Comparison of ENCODE assay signal across 8 mouse cellular contexts in the genomic region with DNA sequence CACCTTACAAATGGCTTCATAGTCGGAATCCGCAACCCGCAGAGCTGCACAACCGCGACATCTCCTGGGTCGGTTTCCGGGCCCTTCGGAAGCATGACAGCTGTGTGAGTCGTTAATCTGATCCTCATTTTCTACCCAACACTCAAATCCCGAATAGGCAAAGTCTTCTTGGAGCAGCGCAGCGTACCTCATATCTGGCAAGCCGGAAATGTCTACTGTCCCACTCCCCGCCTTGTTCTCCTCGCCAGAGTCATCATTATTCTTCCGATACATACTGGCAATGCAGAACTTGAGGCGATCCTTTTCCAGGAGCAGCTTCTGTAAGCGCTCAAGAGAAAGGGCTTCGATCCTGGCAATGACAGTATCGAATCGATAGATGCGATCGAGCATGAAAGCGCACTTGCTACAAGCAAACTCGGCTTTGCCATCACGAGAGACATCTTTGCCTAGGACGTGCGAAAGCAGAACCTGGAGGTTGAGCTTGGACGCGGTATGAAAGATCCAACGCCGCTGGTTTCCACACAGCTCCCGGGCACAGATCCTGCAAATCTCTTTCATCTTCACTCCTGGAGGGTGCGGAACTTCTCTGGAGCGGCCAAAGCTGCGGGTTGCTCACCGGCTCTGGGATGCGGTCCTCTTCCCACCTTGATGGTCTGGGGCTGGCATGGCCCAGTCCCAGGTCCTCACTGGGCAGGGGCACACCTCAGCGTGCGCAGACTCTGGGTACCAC.
DNase-seq lines count a peak whose midpoint lies in the region; ATAC-seq lines count a peak whose summit lies in the region.

No protein-coding gene starts in this region.

- H3K27ac ChIP-seq in liver, embryonic 11.5 days (ENCODE audit: low read depth, low read length): no peak overlapping the region
- peak overlapping the region; percentile 93 for H3K27ac ChIP-seq in neural tube, embryonic 14.5 days (ENCODE audit: low read depth, low read length)

- peak overlapping the region; percentile 70 for H3K4me2 ChIP-seq in liver, embryonic 11.5 days
- peak overlapping the region; percentile 82 for H3K4me2 ChIP-seq in neural tube, embryonic 14.5 days (ENCODE audit: low read depth, low read length)

- peaks cover 4% of the 10 kb centered on the region; the same call in 1 of the 2 replicates for H3K27me3 ChIP-seq in liver, embryonic 11.5 days (replicated peaks; ENCODE audit: control insufficient read depth, insufficient read depth, low read length)
- H3K27me3 ChIP-seq in neural tube, embryonic 14.5 days (ENCODE audit: control insufficient read depth, insufficient read depth, low read length): no peaks in the 10 kb centered on the region

- peaks cover 6% of the 10 kb centered on the region for H3K4me1 ChIP-seq in liver, embryonic 11.5 days (replicated peaks; ENCODE audit: control insufficient read depth, insufficient read depth, low read length)
- peaks cover 28% of the 10 kb centered on the region for H3K4me1 ChIP-seq in neural tube, embryonic 14.5 days (ENCODE audit: control insufficient read depth, insufficient read depth, low read length)

- peak; percentile 43 for DNase-seq in embryo, embryonic 10 days (ENCODE audit: low spot score)
- DNase-seq in embryo, embryonic 9.5 days (ENCODE audit: extremely low spot score): no peak
- DNase-seq in 3T3-L1 (ENCODE audit: low read depth, low spot score): peak; percentile 63
- DNase-seq in liver, embryonic 11.5 days (ENCODE audit: low spot score): peak; percentile 36

- peak overlapping the region; percentile 61 for H3K9ac ChIP-seq in liver, embryonic 11.5 days (ENCODE audit: low read depth, low read length)
- peak overlapping the region; percentile 80 for H3K9ac ChIP-seq in neural tube, embryonic 14.5 days (replicated peaks; ENCODE audit: low read depth, low read length)

- 15% methylated on average over 40 of the region's 40 CpGs for WGBS in liver, embryonic 11.5 days
- 5% methylated on average over 40 of the region's 40 CpGs for WGBS in neural tube, embryonic 14.5 days

- H3K9me3 ChIP-seq in liver, embryonic 11.5 days (ENCODE audit: control insufficient read depth, low read length): no peaks in the 10 kb centered on the region
- H3K9me3 ChIP-seq in neural tube, embryonic 14.5 days (ENCODE audit: control insufficient read depth, low read length): no peaks in the 10 kb centered on the region

- peak; percentile 7 for ATAC-seq in common myeloid progenitor, adult 5-6 weeks (replicated peaks; ENCODE audit: low read depth, poor library complexity, severe bottlenecking)
- peak; percentile 3 to 5; a peak in 2 of 4 replicates for ATAC-seq in hematopoietic stem cell, adult 5-6 weeks (replicated peaks in 1 of 2; ENCODE audit: insufficient read depth in 1 of 2, low FRiP score in 2 of 2, low TSS enrichment in 1 of 2, low read depth in 1 of 2, poor library complexity in 2 of 2, severe bottlenecking in 2 of 2)
- ATAC-seq in liver, embryonic 11.5 days (replicated peaks; ENCODE audit: low FRiP score): no peak; the same call in 1 of the 2 replicates
- peak; percentile 91 for ATAC-seq in neural tube, embryonic 14.5 days (ENCODE audit: low read depth)
- ATAC-seq in cerebellum, adult (ENCODE audit: insufficient number of reproducible peaks, low FRiP score, low TSS enrichment): no peak

- no peaks in the 10 kb centered on the region for H3K36me3 ChIP-seq in liver, embryonic 11.5 days (ENCODE audit: control insufficient read depth, insufficient read depth, low read length)
- H3K36me3 ChIP-seq in neural tube, embryonic 14.5 days (ENCODE audit: control insufficient read depth, insufficient read depth, low read length): no peaks in the 10 kb centered on the region

- H3K4me3 ChIP-seq in liver, embryonic 11.5 days (ENCODE audit: low read depth, low read length): peak overlapping the region; percentile 74
- peak overlapping the region; percentile 85 for H3K4me3 ChIP-seq in neural tube, embryonic 14.5 days (ENCODE audit: low read depth, low read length)

Comparison
In these comparisons a context has a peak if more than half of its experiments do, and no peak if none do; other contexts are left out.
1. ATAC-seq: peak in common myeloid progenitor, adult 5-6 weeks (single experiment), hematopoietic stem cell, adult 5-6 weeks (2 of 2) and neural tube, embryonic 14.5 days (single experiment); none in liver, embryonic 11.5 days (single experiment) and cerebellum, adult (single experiment).